Comparison of ENCODE assay signal across 15 mouse cellular contexts in genomic region chr11:82057646-82058045, GRCm38 (mm10). TPM values are rescaled to one million over a fixed set of nuclear protein-coding genes. Genes with fewer than 3 reads are reported as not detected.
DNase-seq lines count a peak whose midpoint lies in the region; ATAC-seq lines count a peak whose summit lies in the region.
"Had no signal": no experiment of that assay in that cellular context is flagged by ENCODE, and none has a peak within 500 bp of the region (broad histone marks: within the 10 kb centered on the region; RNA-seq: fewer than 3 reads in every experiment).

Ccl11 (plus strand) TSS chr11:82057823.

- peak; percentile 31 for DNase-seq in layer of hippocampus, adult 9-11 months
- no peak for DNase-seq in layer of hippocampus, postnatal 10 days (ENCODE audit: low spot score in 2 of 2)
- peak; percentile 37 for DNase-seq in gastrocnemius, postnatal 14 days
- DNase-seq in right cerebral cortex, postnatal 10 days (ENCODE audit: low spot score in 2 of 2), result peak; percentile 36 to 51
- DNase-seq in midbrain, embryonic 11.5 days (ENCODE audit: low spot score, missing footprints), result no peak
- DNase-seq: cerebellum, postnatal 25 days; heart, adult 18-20 months; kidney, postnatal 10 days; midbrain, embryonic 14.5 days had no signal

- ATAC-seq in megakaryocyte-erythroid progenitor cell, adult 5-6 weeks (replicated peaks; ENCODE audit: low FRiP score, low TSS enrichment, poor library complexity, severe bottlenecking), result no peak
- ATAC-seq in midbrain, embryonic 11.5 days (ENCODE audit: low FRiP score), result no peak

- no peaks in the 10 kb centered on the region for H3K9me3 ChIP-seq in midbrain, embryonic 11.5 days (ENCODE audit: control insufficient read depth, low read length)
- H3K9me3 ChIP-seq: limb, embryonic 15.5 days had no signal

- no peak within 1 kb of the TSS for H3K9ac ChIP-seq in midbrain, embryonic 11.5 days (ENCODE audit: low read length)
- H3K9ac ChIP-seq: limb, embryonic 15.5 days had no signal

- 82% methylated on average over 6 of the region's 6 CpGs for WGBS in midbrain, embryonic 11.5 days

- peaks cover 2% of the 10 kb centered on the region; the same call in 1 of the 2 replicates for H3K4me1 ChIP-seq in brown adipose tissue, adult 24 weeks (ENCODE audit: control insufficient read depth, insufficient read depth, insufficient read length, low read length)
- H3K4me1 ChIP-seq in midbrain, embryonic 11.5 days (ENCODE audit: control insufficient read depth, insufficient read depth, low read length), result no peaks in the 10 kb centered on the region
- H3K4me1 ChIP-seq: limb, embryonic 15.5 days had no signal

- no peaks in the 10 kb centered on the region for H3K36me3 ChIP-seq in midbrain, embryonic 11.5 days (ENCODE audit: control insufficient read depth, insufficient read depth, low read length)
- H3K36me3 ChIP-seq: limb, embryonic 15.5 days had no signal

- peak within 1 kb of the TSS; percentile 33; the same call in 1 of the 2 replicates for H3K27ac ChIP-seq in brown adipose tissue, adult 24 weeks (replicated peaks; ENCODE audit: low read depth, low read length)
- no peak within 1 kb of the TSS for H3K27ac ChIP-seq in midbrain, embryonic 11.5 days (ENCODE audit: low read depth, low read length)
- H3K27ac ChIP-seq: limb, embryonic 15.5 days had no signal

- intact Hi-C loops in gastrocnemius, postnatal 14 days (cut with DNase I; ENCODE audit: low total_unique reads), result no loop called here

- no peak within 1 kb of the TSS for H3K4me2 ChIP-seq in midbrain, embryonic 11.5 days
- H3K4me2 ChIP-seq: limb, embryonic 15.5 days had no signal

- peak within 1 kb of the TSS; percentile 41 for H3K4me3 ChIP-seq in brown adipose tissue, adult 24 weeks (ENCODE audit: insufficient read depth, low read depth, low read length)
- no peak within 1 kb of the TSS for H3K4me3 ChIP-seq in midbrain, embryonic 11.5 days (ENCODE audit: low read depth, low read length)
- H3K4me3 ChIP-seq: limb, embryonic 15.5 days had no signal

- H3K27me3 ChIP-seq in midbrain, embryonic 11.5 days (ENCODE audit: control insufficient read depth, insufficient read depth, low read length), result no peaks in the 10 kb centered on the region
- H3K27me3 ChIP-seq: limb, embryonic 15.5 days had no signal

RNA-seq across cellular contexts. Expression of gene Ccl11, which starts in this region (rescaled TPM):
- under 1 TPM; 0.42 to 0.69 TPM for total RNA-seq in layer of hippocampus, postnatal 10 days (2021)
- polyA plus RNA-seq in brown adipose tissue, adult 24 weeks (2012; ENCODE audit: insufficient read depth, insufficient read length, missing spikeins), result 50.1 and 51.7 TPM in 2 replicates
- total RNA-seq in gastrocnemius, postnatal 14 days (2021), result 10 to 100 TPM; 16.3 to 20.7 TPM
- not detected in 2 replicates for total RNA-seq in megakaryocyte-erythroid progenitor cell, adult 5-6 weeks (2014; fragmentation: Nextera tagmentation)
- not detected in 2 replicates for total RNA-seq in megakaryocyte-erythroid progenitor cell, adult 5-6 weeks (2017)
- not detected in 2 replicates for polyA plus RNA-seq in midbrain, embryonic 11.5 days (2014; fragmentation: Nextera tagmentation; extraction: Ambion mirVana)
- total RNA-seq: CH12.LX; hematopoietic stem cell, adult 5-6 weeks had no signal
- polyA plus RNA-seq: midbrain, embryonic 14.5 days; neural tube, embryonic 14.5 days had no signal

Comparison
In these comparisons a context has a peak if more than half of its experiments do, and no peak if none do; other contexts are left out.
1. RNA of gene Ccl11 (total RNA-seq): 16.3 to 20.7 TPM in gastrocnemius, postnatal 14 days; 0.42 to 0.69 TPM in layer of hippocampus, postnatal 10 days and not detected in megakaryocyte-erythroid progenitor cell, adult 5-6 weeks; every median in the first group is over 10 times any median in the second.
2. RNA of gene Ccl11 (polyA plus RNA-seq): 50.1 to 51.7 TPM in brown adipose tissue, adult 24 weeks; not detected in midbrain, embryonic 11.5 days; every median in the first group is over 10 times any median in the second.
3. DNase-seq: peak in layer of hippocampus, adult 9-11 months (single experiment), gastrocnemius, postnatal 14 days (single experiment) and right cerebral cortex, postnatal 10 days (2 of 2); none in layer of hippocampus, postnatal 10 days (0 of 2) and midbrain, embryonic 11.5 days (single experiment).